Mouse (Mus musculus): ENCODE results near the gene Pappa. TPM values are rescaled to one million over a fixed set of nuclear protein-coding genes. Genes with fewer than 3 reads are reported as not detected.

The Pappa gene
- polyA plus RNA-seq, 1 experiment = 0.21 TPM

DNA sequence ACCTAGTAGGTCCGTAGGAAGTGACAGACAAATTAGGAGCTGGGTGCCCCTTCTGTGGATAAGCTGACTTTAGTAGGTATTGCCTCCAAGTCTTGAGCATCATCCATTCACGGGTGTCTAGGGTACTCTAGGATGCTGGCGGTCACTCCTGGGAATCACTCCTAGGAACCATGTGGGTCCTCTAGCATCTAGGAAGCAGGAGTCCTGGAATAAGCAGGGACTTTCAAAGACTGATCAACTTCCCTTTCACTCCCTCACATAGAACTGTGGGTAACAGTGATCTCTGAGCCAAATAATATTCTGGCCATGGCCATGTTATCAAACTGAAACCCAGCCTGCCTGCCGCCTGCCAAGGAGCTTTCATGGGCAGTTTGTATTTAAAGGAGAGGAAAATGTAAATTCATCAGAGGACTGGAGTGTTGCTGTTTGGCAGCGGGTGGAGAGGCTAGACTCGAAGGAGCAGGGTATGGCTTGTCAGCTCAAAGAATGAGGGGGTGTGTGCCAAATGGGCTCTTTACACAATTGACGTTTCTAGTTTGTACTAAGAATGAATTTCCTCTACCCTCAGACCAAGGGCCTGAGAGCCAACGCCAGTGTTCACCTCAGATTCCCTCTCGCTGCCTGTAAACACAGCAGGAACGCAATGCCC is 194.0 kb downstream of the Pappa start:
- Histone ChIP-seq H3K4me1 (ENCODE audit: control insufficient read depth, insufficient read depth, low read length) (no peaks in the 10 kb centered on the region), H3K27ac (ENCODE audit: insufficient read depth, low read depth, low read length) (no peak overlapping the region), H3K4me3 (ENCODE audit: insufficient read depth, low read length) (no peak overlapping the region)
- TF ChIP-seq POLR2A (IDR thresholded peaks at IDR 0.05; ENCODE audit: borderline replicate concordance, low read depth, low read length) = no peak
- TF ChIP-seq CTCF (IDR thresholded peaks at IDR 0.05; ENCODE audit: low read depth, low read length) = no peak

DNA sequence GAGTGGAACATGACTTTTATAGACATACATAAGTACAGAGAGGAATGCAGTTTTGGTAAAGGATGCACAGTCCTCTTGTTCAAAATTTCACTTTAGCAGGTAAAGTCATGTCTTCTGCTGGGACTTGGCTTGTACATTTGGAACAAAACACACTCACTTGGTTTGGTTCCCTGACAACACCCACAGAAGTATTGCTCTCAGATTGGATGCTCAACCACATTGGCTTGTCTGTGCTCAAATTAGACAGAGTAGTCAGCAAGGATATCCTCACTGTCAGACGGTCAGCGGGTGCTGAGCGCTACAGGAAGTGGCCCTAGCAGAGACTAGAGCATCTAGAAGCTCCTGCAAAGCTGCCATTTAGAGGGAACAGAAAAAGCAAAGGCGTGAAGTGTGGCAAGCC is 197.4 kb downstream of the Pappa start:
- Histone ChIP-seq H3K27ac (ENCODE audit: insufficient read depth, low read depth, low read length) (no peak overlapping the region), H3K4me3 (ENCODE audit: insufficient read depth, low read length) (no peak overlapping the region), H3K4me1 (ENCODE audit: control insufficient read depth, insufficient read depth, low read length) (no peaks in the 10 kb centered on the region)
- no peak for TF ChIP-seq POLR2A (IDR thresholded peaks at IDR 0.05; ENCODE audit: borderline replicate concordance, low read depth, low read length)
- TF ChIP-seq CTCF (IDR thresholded peaks at IDR 0.05; ENCODE audit: low read depth, low read length) = no peak

DNA sequence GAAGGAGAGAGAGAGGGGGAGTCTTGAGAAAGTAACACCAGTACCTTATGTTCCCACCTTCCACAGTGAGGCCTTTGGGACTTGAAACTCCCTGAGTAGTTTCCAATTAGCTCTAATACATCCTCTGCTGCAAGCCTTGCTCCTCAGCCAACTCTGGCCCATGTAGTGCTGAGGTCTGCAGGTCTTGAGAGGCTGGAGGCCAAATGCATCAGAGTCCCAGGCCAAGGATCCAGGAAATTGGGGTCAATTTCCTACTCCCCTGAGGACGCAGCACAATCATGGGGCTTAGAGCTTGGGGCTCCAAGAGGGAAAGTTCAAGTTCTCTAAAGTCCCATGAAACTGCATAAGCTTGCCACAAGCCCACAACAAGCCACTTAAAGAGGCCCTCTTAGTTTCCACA is 198.0 kb downstream of the Pappa start:
- H3K4me3 ChIP-seq (ENCODE audit: insufficient read depth, low read length) = no peak overlapping the region
- TF ChIP-seq POLR2A (IDR thresholded peaks at IDR 0.05; ENCODE audit: borderline replicate concordance, low read depth, low read length) = no peak
- TF ChIP-seq CTCF (IDR thresholded peaks at IDR 0.05; ENCODE audit: low read depth, low read length) = no peak
- H3K27ac ChIP-seq (ENCODE audit: insufficient read depth, low read depth, low read length) = no peak overlapping the region
- no peaks in the 10 kb centered on the region for H3K4me1 ChIP-seq (ENCODE audit: control insufficient read depth, insufficient read depth, low read length)

DNA sequence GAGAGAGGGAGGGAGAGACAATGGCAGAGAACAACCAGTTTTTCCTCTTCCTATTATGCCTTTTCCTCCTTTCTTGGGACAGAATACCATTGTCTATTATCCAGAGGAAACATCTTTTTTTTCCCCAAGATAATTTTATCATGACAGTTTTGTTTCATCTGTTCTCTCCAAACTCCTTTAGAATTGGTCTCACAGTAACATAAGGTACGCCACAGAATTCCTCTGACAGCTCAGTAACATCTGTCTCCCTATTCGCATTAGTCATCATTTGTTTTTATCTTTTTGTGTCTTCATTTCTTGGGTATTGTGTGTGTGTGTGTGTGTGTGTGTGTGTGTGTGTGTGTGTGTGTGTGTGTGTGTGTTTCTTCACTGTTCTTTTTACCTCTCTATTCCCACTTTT is 201.8 kb downstream of the Pappa start:
- TF ChIP-seq CTCF (IDR thresholded peaks at IDR 0.05; ENCODE audit: low read depth, low read length) (no peak), POLR2A (IDR thresholded peaks at IDR 0.05; ENCODE audit: borderline replicate concordance, low read depth, low read length) (no peak)
- H3K4me1 ChIP-seq (ENCODE audit: control insufficient read depth, insufficient read depth, low read length) = no peaks in the 10 kb centered on the region
- no peak overlapping the region for H3K27ac ChIP-seq (ENCODE audit: insufficient read depth, low read depth, low read length)
- no peak overlapping the region for H3K4me3 ChIP-seq (ENCODE audit: insufficient read depth, low read length)

DNA sequence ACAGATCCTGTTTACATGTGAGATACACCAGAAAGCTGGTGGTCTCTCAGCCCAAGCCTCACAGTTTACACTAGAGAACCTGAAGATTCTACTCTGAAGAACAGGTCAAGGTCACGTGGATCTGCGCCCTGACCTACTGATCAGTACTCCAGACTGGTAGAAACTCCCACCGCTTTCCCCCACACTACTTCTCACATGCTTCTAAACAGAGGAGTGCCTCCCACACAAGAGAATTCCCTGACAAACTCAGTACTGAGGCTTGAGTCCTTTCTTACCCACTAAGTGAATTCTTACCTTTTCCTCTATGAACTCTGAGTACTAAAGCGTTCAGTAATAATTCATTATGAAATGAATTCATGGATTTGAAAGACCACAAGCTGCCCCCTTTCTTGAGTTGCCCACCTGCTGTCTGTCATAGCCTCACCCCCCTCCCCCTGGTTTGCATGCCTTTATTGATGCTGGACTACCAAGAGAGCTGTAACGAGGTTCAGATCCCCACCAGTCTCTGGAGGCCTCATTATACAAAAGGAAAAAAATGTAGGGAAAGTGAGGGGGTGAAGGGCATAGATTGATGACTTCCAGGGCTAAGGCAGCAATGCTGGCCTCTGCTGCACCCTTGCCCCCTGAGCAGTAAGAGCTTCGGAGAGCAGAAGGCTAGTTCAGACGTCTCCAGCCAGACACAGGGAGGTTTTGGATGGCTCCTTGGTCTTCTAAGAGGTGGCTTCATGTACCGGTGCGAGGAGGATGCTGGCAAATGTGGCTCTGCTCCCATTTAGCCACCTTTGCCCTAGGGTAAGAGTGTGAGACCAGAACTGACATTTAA is 204.7 kb downstream of the Pappa start:
- Histone ChIP-seq H3K27ac (ENCODE audit: insufficient read depth, low read depth, low read length) (no peak overlapping the region), H3K4me1 (ENCODE audit: control insufficient read depth, insufficient read depth, low read length) (no peaks in the 10 kb centered on the region), H3K4me3 (ENCODE audit: insufficient read depth, low read length) (no peak overlapping the region)
- no peak for TF ChIP-seq POLR2A (IDR thresholded peaks at IDR 0.05; ENCODE audit: borderline replicate concordance, low read depth, low read length)
- no peak for TF ChIP-seq CTCF (IDR thresholded peaks at IDR 0.05; ENCODE audit: low read depth, low read length)

DNA sequence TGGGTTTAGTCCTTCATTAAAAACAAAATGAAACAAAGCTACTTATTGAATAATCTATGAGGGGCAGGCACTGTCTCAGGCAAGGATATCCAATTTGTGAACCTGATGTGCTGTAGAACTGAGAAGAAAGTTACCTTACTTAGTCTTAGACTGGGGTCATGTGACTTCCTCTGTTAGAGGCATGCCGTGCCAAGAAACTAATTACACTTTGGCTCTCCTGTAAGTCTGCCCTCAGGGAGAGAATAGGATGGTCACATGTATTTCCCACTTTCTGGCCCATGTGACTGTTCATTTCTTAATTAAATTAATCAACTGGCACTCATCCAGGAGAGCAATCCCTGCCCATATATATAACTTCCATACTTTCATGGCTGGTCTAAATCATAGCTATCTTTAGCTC is 209.7 kb downstream of the Pappa start:
- no peak overlapping the region for H3K27ac ChIP-seq (ENCODE audit: insufficient read depth, low read depth, low read length)
- TF ChIP-seq POLR2A (IDR thresholded peaks at IDR 0.05; ENCODE audit: borderline replicate concordance, low read depth, low read length) = no peak
- TF ChIP-seq CTCF (IDR thresholded peaks at IDR 0.05; ENCODE audit: low read depth, low read length) = no peak
- H3K4me3 ChIP-seq (ENCODE audit: insufficient read depth, low read length) = no peak overlapping the region
- no peaks in the 10 kb centered on the region for H3K4me1 ChIP-seq (ENCODE audit: control insufficient read depth, insufficient read depth, low read length)

DNA sequence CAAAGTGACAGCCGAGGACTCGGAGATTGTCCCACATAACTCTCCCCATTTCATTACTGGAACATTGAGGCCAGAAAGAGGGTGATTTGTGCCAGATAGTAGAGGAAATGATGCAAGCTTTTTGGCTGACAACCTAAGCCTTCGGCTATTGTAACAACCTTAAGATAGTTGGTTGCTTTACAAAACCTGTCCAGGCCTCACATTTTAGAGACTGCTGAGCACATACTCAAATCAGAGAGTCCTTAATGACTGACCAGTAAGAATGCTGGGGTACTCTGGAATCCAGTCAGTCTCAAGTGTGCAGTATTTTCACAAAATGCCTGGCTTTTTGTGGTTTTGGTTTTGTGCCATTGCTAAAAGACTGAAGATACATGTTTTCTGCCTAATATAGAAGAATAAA is 217.8 kb downstream of the Pappa start:
- H3K4me3 ChIP-seq (ENCODE audit: insufficient read depth, low read length) = no peak overlapping the region
- TF ChIP-seq POLR2A (IDR thresholded peaks at IDR 0.05; ENCODE audit: borderline replicate concordance, low read depth, low read length) (no peak), CTCF (IDR thresholded peaks at IDR 0.05; ENCODE audit: low read depth, low read length) (no peak)
- H3K4me1 ChIP-seq (ENCODE audit: control insufficient read depth, insufficient read depth, low read length) = no peaks in the 10 kb centered on the region
- no peak overlapping the region for H3K27ac ChIP-seq (ENCODE audit: insufficient read depth, low read depth, low read length)

DNA sequence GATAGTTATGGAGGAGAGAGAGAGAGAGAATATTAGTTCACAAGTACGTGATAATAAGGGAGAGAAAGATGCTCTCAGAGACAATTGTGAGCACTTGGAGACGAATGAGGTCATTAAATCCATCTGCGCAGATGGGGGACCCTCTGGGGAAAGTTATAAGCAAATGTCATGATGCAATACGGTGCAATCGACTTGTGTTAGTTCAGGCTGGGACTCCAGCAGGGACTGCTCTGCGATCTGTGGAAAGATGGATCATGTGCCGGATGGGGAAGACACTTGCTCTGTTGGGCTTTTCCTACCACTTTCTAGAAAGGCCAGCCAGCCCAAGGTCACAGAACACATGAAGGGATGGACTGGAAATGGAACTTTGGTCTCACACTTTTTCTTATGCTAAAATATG is 226.5 kb downstream of the Pappa start:
- no peak overlapping the region for H3K27ac ChIP-seq (ENCODE audit: insufficient read depth, low read depth, low read length)
- H3K4me1 ChIP-seq (ENCODE audit: control insufficient read depth, insufficient read depth, low read length) = no peaks in the 10 kb centered on the region
- TF ChIP-seq CTCF (IDR thresholded peaks at IDR 0.05; ENCODE audit: low read depth, low read length) (no peak), POLR2A (IDR thresholded peaks at IDR 0.05; ENCODE audit: borderline replicate concordance, low read depth, low read length) (no peak)
- no peak overlapping the region for H3K4me3 ChIP-seq (ENCODE audit: insufficient read depth, low read length)

DNA sequence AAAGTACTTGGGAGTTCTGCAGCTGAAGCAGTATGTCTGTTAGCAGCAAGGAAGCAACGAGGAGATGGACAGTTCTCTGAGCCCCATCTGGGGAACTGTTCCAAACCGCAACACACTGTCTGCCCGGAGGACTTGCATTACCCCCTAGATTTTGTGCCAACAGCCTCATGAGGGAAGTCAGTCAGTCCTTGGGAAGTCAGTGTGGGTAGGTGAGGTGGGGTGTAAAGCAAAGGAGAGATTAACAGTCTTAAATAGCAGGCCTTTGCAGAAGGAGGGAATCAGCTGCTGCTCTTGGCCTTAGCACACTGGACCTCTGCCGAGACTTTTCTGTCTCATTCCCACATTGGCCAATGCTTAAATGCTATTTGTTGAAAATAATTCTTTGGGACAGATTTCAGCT is 230.6 kb downstream of the Pappa start:
- no peaks in the 10 kb centered on the region for H3K4me1 ChIP-seq (ENCODE audit: control insufficient read depth, insufficient read depth, low read length)
- H3K27ac ChIP-seq (ENCODE audit: insufficient read depth, low read depth, low read length) = no peak overlapping the region
- TF ChIP-seq POLR2A (IDR thresholded peaks at IDR 0.05; ENCODE audit: borderline replicate concordance, low read depth, low read length) (no peak), CTCF (IDR thresholded peaks at IDR 0.05; ENCODE audit: low read depth, low read length) (no peak)
- no peak overlapping the region for H3K4me3 ChIP-seq (ENCODE audit: insufficient read depth, low read length)

DNA sequence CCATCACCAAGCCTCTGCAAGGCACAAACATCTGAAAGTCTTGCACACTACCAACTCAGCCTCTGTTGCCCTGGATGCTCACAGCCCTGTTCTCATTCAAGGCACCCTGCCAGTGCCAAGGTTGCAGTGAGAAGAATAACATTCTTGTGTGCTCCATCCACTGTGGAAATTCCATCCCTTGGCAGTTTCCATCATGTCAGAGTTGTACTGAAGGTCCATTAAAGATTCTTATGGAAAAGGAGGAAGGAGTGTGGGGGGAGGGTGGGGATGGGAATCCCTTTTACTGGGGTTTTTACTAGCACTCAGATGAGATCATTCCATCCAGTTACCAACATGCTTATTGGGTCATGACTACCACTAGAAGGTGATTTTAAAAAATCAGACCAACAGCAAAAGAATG is 243.2 kb downstream of the Pappa start:
- Histone ChIP-seq H3K4me3 (ENCODE audit: insufficient read depth, low read length) (no peak overlapping the region), H3K4me1 (ENCODE audit: control insufficient read depth, insufficient read depth, low read length) (no peaks in the 10 kb centered on the region), H3K27ac (ENCODE audit: insufficient read depth, low read depth, low read length) (no peak overlapping the region)
- TF ChIP-seq CTCF (IDR thresholded peaks at IDR 0.05; ENCODE audit: low read depth, low read length) = no peak
- TF ChIP-seq POLR2A (IDR thresholded peaks at IDR 0.05; ENCODE audit: borderline replicate concordance, low read depth, low read length) = no peak
